Mouse (Mus musculus): Measurements from ENCODE around the gene Galp.

Galp gene

GRCm38 (mm10) chr7:6196790-6197189 is at the start of gene Galp:
Gene Galp (plus strand): TSS chr7:6197090.
- no peak for DNase-seq (ENCODE audit: low spot score)

- no peak for DNase-seq (ENCODE audit: low spot score)
These were observed 49.2 kb upstream of the Galp start for GRCm38 (mm10) chr7:6147688-6148087.

- DNase-seq (ENCODE audit: low spot score), result no peak
These were observed 45.6 kb upstream of the Galp start for GRCm38 (mm10) chr7:6151266-6151665.

- no peak for DNase-seq (ENCODE audit: low spot score)
These were observed 44.9 kb upstream of the Galp start for GRCm38 (mm10) chr7:6152036-6152435.

- no peak for DNase-seq (ENCODE audit: low spot score)
These were observed 43.8 kb upstream of the Galp start for GRCm38 (mm10) chr7:6153131-6153530.

GRCm38 (mm10) chr7:6154164-6154563 is 42.7 kb upstream of the Galp start:
- DNase-seq (ENCODE audit: low spot score), result no peak

GRCm38 (mm10) chr7:6155031-6155872 is 41.6 kb upstream of the Galp start:
- DNase-seq (ENCODE audit: low spot score), result peak; percentile 76

GRCm38 (mm10) chr7:6155901-6156411 is 40.9 kb upstream of the Galp start, which contains the start of gene Zfp787:
Gene Zfp787 (minus strand): TSS chr7:6155997.
- DNase-seq (ENCODE audit: low spot score), result peak; percentile 95

- no peak for DNase-seq (ENCODE audit: low spot score)
These were observed 39.9 kb upstream of the Galp start for GRCm38 (mm10) chr7:6156901-6157472.

GRCm38 (mm10) chr7:6157479-6157878 is 39.4 kb upstream of the Galp start:
- DNase-seq (ENCODE audit: low spot score), result no peak

- no peak for DNase-seq (ENCODE audit: low spot score)
These were observed 37.3 kb upstream of the Galp start for GRCm38 (mm10) chr7:6159604-6160003.

- no peak for DNase-seq (ENCODE audit: low spot score)
These were observed 35.3 kb upstream of the Galp start for GRCm38 (mm10) chr7:6161541-6161940.

GRCm38 (mm10) chr7:6162172-6162571 is 34.7 kb upstream of the Galp start:
- DNase-seq (ENCODE audit: low spot score), result no peak

- DNase-seq (ENCODE audit: low spot score), result no peak
These were observed 32.2 kb upstream of the Galp start for GRCm38 (mm10) chr7:6164671-6165070.

GRCm38 (mm10) chr7:6169403-6169802 is 27.5 kb upstream of the Galp start:
- DNase-seq (ENCODE audit: low spot score), result no peak

- no peak for DNase-seq (ENCODE audit: low spot score)
These were observed 26.5 kb upstream of the Galp start for GRCm38 (mm10) chr7:6170391-6170790.

- DNase-seq (ENCODE audit: low spot score), result peak; percentile 16
These were observed 26.0 kb upstream of the Galp start for GRCm38 (mm10) chr7:6170871-6171270.

- peak; percentile 82 for DNase-seq (ENCODE audit: low spot score)
These were observed 25.4 kb upstream of the Galp start for GRCm38 (mm10) chr7:6171444-6172005.

- peak; percentile 98 for DNase-seq (ENCODE audit: low spot score)
These were observed 24.8 kb upstream of the Galp start, which contains the start of gene Zfp444 for GRCm38 (mm10) chr7:6172006-6172649. Gene Zfp444 (plus strand): TSS chr7:6172226.

- peak; percentile 55 for DNase-seq (ENCODE audit: low spot score)
These were observed 24.1 kb upstream of the Galp start for GRCm38 (mm10) chr7:6172674-6173244.

- no peak for DNase-seq (ENCODE audit: low spot score)
These were observed 23.0 kb upstream of the Galp start for GRCm38 (mm10) chr7:6173872-6174271.

Measured in MN1 (cell line).